Mouse (Mus musculus): ENCODE data around the gene Tle4. TPM values are rescaled to one million over a fixed set of nuclear protein-coding genes. Genes with fewer than 3 reads are reported as not detected.

The Tle4 gene
- polyA plus RNA-seq, 1 experiment from 2014 or later = 32.1 TPM

- Histone ChIP-seq H3K4me1 (replicated peaks) (peaks cover 33% of the 10 kb centered on the region), H3K36me3 (no peaks in the 10 kb centered on the region), H3K27me3 (0 out of 2 replicates have a peak, but pooled peaks cover 3% of the 10 kb centered on the region), H3K4me2 (no peak overlapping the region), H3K4me3 (replicated peaks) (no peak overlapping the region), H3K27ac (no peak overlapping the region), H3K9me3 (no peaks in the 10 kb centered on the region), H3K9ac (replicated peaks) (no peak overlapping the region)
- 12% methylated on average over 12 of the region's 12 CpGs for WGBS
- no peak for ATAC-seq (ENCODE audit: insufficient number of reproducible peaks, insufficient read depth, low FRiP score, low TSS enrichment, low read depth)
Measured at GRCm38 (mm10) chr19:14424016-14424964, 173.6 kb downstream of the Tle4 start.

- Histone ChIP-seq H3K27me3 (0 out of 2 replicates have a peak, but pooled peaks cover 3% of the 10 kb centered on the region), H3K4me1 (replicated peaks) (peaks cover 26% of the 10 kb centered on the region), H3K36me3 (no peaks in the 10 kb centered on the region), H3K4me3 (replicated peaks) (no peak overlapping the region), H3K9ac (replicated peaks) (no peak overlapping the region), H3K27ac (no peak overlapping the region), H3K9me3 (no peaks in the 10 kb centered on the region), H3K4me2 (no peak overlapping the region)
- WGBS = 79% methylated on average over 5 of the region's 5 CpGs
- no peak for ATAC-seq (ENCODE audit: insufficient number of reproducible peaks, insufficient read depth, low FRiP score, low TSS enrichment, low read depth)
Measured at GRCm38 (mm10) chr19:14421691-14422090, 176.2 kb downstream of the Tle4 start.

- Histone ChIP-seq H3K9me3 (no peaks in the 10 kb centered on the region), H3K4me1 (replicated peaks) (peaks cover 10% of the 10 kb centered on the region), H3K36me3 (no peaks in the 10 kb centered on the region), H3K27me3 (no peaks in the 10 kb centered on the region), H3K4me3 (replicated peaks) (no peak overlapping the region), H3K4me2 (no peak overlapping the region), H3K9ac (replicated peaks) (no peak overlapping the region), H3K27ac (no peak overlapping the region)
- 89% methylated on average over 5 of the region's 5 CpGs for WGBS
- ATAC-seq (ENCODE audit: insufficient number of reproducible peaks, insufficient read depth, low FRiP score, low TSS enrichment, low read depth) = no peak
Measured at GRCm38 (mm10) chr19:14419886-14420285, 178.0 kb downstream of the Tle4 start.

- ATAC-seq (ENCODE audit: insufficient number of reproducible peaks, insufficient read depth, low FRiP score, low TSS enrichment, low read depth) = no peak
- H3K9ac ChIP-seq (replicated peaks) = no peak overlapping the region
- H3K4me2 ChIP-seq = no peak overlapping the region
- H3K4me1 ChIP-seq (replicated peaks) = no peaks in the 10 kb centered on the region; the same call in 1 of the 2 replicates
- no peaks in the 10 kb centered on the region for H3K9me3 ChIP-seq
- no peaks in the 10 kb centered on the region for H3K27me3 ChIP-seq
- H3K4me3 ChIP-seq (replicated peaks) = no peak overlapping the region
- 74% methylated on average over 5 of the region's 5 CpGs for WGBS
- no peaks in the 10 kb centered on the region for H3K36me3 ChIP-seq
- H3K27ac ChIP-seq = no peak overlapping the region
Measured at GRCm38 (mm10) chr19:14416845-14417244, 181.0 kb downstream of the Tle4 start.

- no peak for ATAC-seq (ENCODE audit: insufficient number of reproducible peaks, insufficient read depth, low FRiP score, low TSS enrichment, low read depth)
- no peak overlapping the region for H3K9ac ChIP-seq (replicated peaks)
- H3K4me2 ChIP-seq = no peak overlapping the region
- no peaks in the 10 kb centered on the region for H3K36me3 ChIP-seq
- no peaks in the 10 kb centered on the region for H3K27me3 ChIP-seq
- no peak overlapping the region for H3K4me3 ChIP-seq (replicated peaks)
- no peak overlapping the region for H3K27ac ChIP-seq
- no peaks in the 10 kb centered on the region for H3K9me3 ChIP-seq
- H3K4me1 ChIP-seq (replicated peaks) = no peaks in the 10 kb centered on the region; the same call in 1 of the 2 replicates
- WGBS = 78% methylated on average over 6 of the region's 6 CpGs
Measured at GRCm38 (mm10) chr19:14415996-14416395, 181.9 kb downstream of the Tle4 start.

- no peak overlapping the region for H3K9ac ChIP-seq (replicated peaks)
- ATAC-seq (ENCODE audit: insufficient number of reproducible peaks, insufficient read depth, low FRiP score, low TSS enrichment, low read depth) = no peak
- no peak overlapping the region for H3K27ac ChIP-seq
- 23% methylated on average over 4 of the region's 4 CpGs for WGBS
- H3K9me3 ChIP-seq = no peaks in the 10 kb centered on the region
- no peak overlapping the region for H3K4me3 ChIP-seq (replicated peaks)
- H3K4me1 ChIP-seq (replicated peaks) = no peaks in the 10 kb centered on the region; the same call in 1 of the 2 replicates
- no peaks in the 10 kb centered on the region for H3K27me3 ChIP-seq
- no peaks in the 10 kb centered on the region for H3K36me3 ChIP-seq
- H3K4me2 ChIP-seq = no peak overlapping the region
Measured at GRCm38 (mm10) chr19:14414957-14415356, 182.9 kb downstream of the Tle4 start.

GRCm38 (mm10) chr19:14406603-14407002 lies 191.2 kb downstream of the Tle4 start:
- no peaks in the 10 kb centered on the region for H3K27me3 ChIP-seq
- H3K4me3 ChIP-seq (replicated peaks) = no peak overlapping the region
- no peak for ATAC-seq (ENCODE audit: insufficient number of reproducible peaks, insufficient read depth, low FRiP score, low TSS enrichment, low read depth)
- H3K9me3 ChIP-seq = no peaks in the 10 kb centered on the region
- H3K4me2 ChIP-seq = no peak overlapping the region
- no peak overlapping the region for H3K9ac ChIP-seq (replicated peaks)
- no peaks in the 10 kb centered on the region for H3K4me1 ChIP-seq (replicated peaks)
- no peaks in the 10 kb centered on the region for H3K36me3 ChIP-seq
- no peak overlapping the region for H3K27ac ChIP-seq
- 68% methylated on average over 10 of the region's 10 CpGs for WGBS
